Mouse (Mus musculus): ENCODE measurements around the gene Gm20388. TPM values are rescaled to one million over a fixed set of nuclear protein-coding genes. Genes with fewer than 3 reads are reported as not detected.

Gm20388 gene
- polyA plus RNA-seq, 1 experiment from 2014 or later, result 2.5 TPM

DNA sequence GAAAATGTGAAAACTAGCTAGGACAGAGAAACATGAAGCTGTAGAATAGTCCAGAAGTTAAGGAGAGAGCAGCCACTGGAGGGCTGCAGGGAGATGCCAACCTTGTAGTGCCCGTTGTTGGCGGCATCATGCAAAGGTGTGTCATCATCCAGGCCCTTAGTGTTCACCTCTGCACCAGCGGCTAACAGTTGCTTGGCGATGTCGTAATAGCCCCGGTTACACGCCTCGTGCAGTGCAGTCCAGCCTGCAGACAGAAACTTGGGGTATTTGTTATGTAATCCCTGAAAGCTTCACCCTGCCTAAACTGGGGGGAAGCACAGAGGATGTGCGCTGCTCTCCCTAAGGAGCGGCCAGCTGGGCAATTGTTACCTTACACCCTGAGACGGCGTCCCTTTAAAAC, 2987.8 kb downstream of the Gm20388 start:
- H3K27ac ChIP-seq, result no peak overlapping the region
- no peaks in the 10 kb centered on the region for H3K27me3 ChIP-seq (ENCODE audit: low read depth, poor library complexity, severe bottlenecking)
- WGBS, result 94% methylated on average over 12 of the region's 12 CpGs
- no peaks in the 10 kb centered on the region for H3K9me3 ChIP-seq (replicated peaks)
- DNase-seq (ENCODE audit: low spot score), result no peak
- H3K36me3 ChIP-seq, result peaks cover 83% of the 10 kb centered on the region
- no peaks in the 10 kb centered on the region for H3K4me1 ChIP-seq
- H3K4me3 ChIP-seq, result no peak overlapping the region

- H3K27ac ChIP-seq, result no peak overlapping the region
- H3K4me1 ChIP-seq, result no peaks in the 10 kb centered on the region
- 87% methylated on average over 5 of the region's 5 CpGs for WGBS
- no peak overlapping the region for H3K4me3 ChIP-seq
- H3K36me3 ChIP-seq, result peaks cover 81% of the 10 kb centered on the region
- H3K27me3 ChIP-seq (ENCODE audit: low read depth, poor library complexity, severe bottlenecking), result no peaks in the 10 kb centered on the region
- no peaks in the 10 kb centered on the region for H3K9me3 ChIP-seq (replicated peaks)
- DNase-seq (ENCODE audit: low spot score), result no peak
Measured at GRCm38 (mm10) chr8:122899085-122899484, 2988.4 kb downstream of the Gm20388 start.

DNA sequence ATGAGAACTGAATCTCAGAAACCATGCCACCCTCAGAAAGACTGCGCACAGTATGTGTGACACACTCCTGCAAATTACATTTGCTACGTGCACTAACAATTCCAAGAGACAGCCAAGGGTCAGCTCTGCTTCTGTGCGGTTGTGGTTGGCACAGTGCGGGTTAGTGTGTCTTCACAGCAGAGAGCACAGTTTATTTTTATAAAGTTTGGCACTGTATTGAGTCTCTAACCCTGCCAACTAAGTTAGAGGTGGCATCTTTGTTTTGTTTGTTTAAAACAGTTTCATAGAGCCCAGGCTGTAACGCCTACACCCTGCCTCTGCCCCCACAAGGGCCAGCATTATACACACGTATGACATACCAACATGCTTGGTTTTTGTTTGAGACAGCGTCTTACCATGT, 2990.8 kb downstream of the Gm20388 start:
- H3K9me3 ChIP-seq (replicated peaks), result no peaks in the 10 kb centered on the region
- 94% methylated on average over 7 of the region's 7 CpGs for WGBS
- H3K4me3 ChIP-seq, result no peak overlapping the region
- no peak overlapping the region for H3K27ac ChIP-seq
- DNase-seq (ENCODE audit: low spot score), result no peak
- no peaks in the 10 kb centered on the region for H3K27me3 ChIP-seq (ENCODE audit: low read depth, poor library complexity, severe bottlenecking)
- H3K4me1 ChIP-seq, result no peaks in the 10 kb centered on the region
- peaks cover 77% of the 10 kb centered on the region for H3K36me3 ChIP-seq

GRCm38 (mm10) chr8:122901892-122902515, 2991.4 kb downstream of the Gm20388 start:
- 94% methylated on average over 8 of the region's 8 CpGs for WGBS
- H3K27me3 ChIP-seq (ENCODE audit: low read depth, poor library complexity, severe bottlenecking), result no peaks in the 10 kb centered on the region
- no peak overlapping the region for H3K4me3 ChIP-seq
- H3K36me3 ChIP-seq, result peaks cover 77% of the 10 kb centered on the region
- H3K4me1 ChIP-seq, result no peaks in the 10 kb centered on the region
- H3K9me3 ChIP-seq (replicated peaks), result no peaks in the 10 kb centered on the region
- no peak for DNase-seq (ENCODE audit: low spot score)
- H3K27ac ChIP-seq, result no peak overlapping the region

- no peaks in the 10 kb centered on the region for H3K4me1 ChIP-seq
- H3K9me3 ChIP-seq (replicated peaks), result no peaks in the 10 kb centered on the region
- H3K27me3 ChIP-seq (ENCODE audit: low read depth, poor library complexity, severe bottlenecking), result no peaks in the 10 kb centered on the region
- no peak for DNase-seq (ENCODE audit: low spot score)
- 93% methylated on average over 3 of the region's 3 CpGs for WGBS
- no peak overlapping the region for H3K4me3 ChIP-seq
- peaks cover 77% of the 10 kb centered on the region for H3K36me3 ChIP-seq
- no peak overlapping the region for H3K27ac ChIP-seq
Measured at GRCm38 (mm10) chr8:122902581-122902980, 2991.9 kb downstream of the Gm20388 start.

- WGBS, result 86% methylated on average over 5 of the region's 5 CpGs
- Histone ChIP-seq H3K4me3 (no peak overlapping the region), H3K4me1 (no peaks in the 10 kb centered on the region), H3K9me3 (replicated peaks) (no peaks in the 10 kb centered on the region), H3K36me3 (peaks cover 77% of the 10 kb centered on the region), H3K27me3 (ENCODE audit: low read depth, poor library complexity, severe bottlenecking) (no peaks in the 10 kb centered on the region), H3K27ac (no peak overlapping the region)
- DNase-seq (ENCODE audit: low spot score), result no peak
Measured at GRCm38 (mm10) chr8:122903002-122903401, 2992.4 kb downstream of the Gm20388 start.

DNA sequence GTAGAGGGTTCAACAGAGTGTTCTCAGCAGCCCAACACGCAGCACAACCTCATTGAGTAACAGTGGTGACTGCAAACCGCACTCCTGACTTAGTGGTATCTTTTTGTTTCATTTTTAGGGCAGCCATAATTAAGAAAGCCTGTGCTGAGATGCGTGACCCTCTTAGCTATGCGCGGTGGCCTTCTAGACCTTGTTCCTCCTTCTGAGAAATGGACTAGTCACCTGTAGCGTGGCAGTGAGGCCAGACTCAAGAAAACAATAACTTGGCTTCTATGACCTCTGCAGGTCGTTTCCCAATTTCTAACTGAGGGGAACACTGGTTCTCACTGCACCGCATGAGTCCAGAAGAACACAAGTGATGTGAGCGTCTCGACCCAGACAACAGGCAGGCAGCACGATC, 2993.9 kb downstream of the Gm20388 start:
- no peaks in the 10 kb centered on the region for H3K4me1 ChIP-seq
- H3K9me3 ChIP-seq (replicated peaks), result no peaks in the 10 kb centered on the region
- H3K27me3 ChIP-seq (ENCODE audit: low read depth, poor library complexity, severe bottlenecking), result no peaks in the 10 kb centered on the region
- no peak for DNase-seq (ENCODE audit: low spot score)
- peaks cover 74% of the 10 kb centered on the region for H3K36me3 ChIP-seq
- H3K27ac ChIP-seq, result no peak overlapping the region
- H3K4me3 ChIP-seq, result no peak overlapping the region
- WGBS, result 94% methylated on average over 11 of the region's 11 CpGs

- WGBS, result 96% methylated on average over 4 of the region's 4 CpGs
- H3K4me3 ChIP-seq, result no peak overlapping the region
- H3K36me3 ChIP-seq, result peaks cover 66% of the 10 kb centered on the region
- no peak for DNase-seq (ENCODE audit: low spot score)
- H3K4me1 ChIP-seq, result no peaks in the 10 kb centered on the region
- H3K9me3 ChIP-seq (replicated peaks), result no peaks in the 10 kb centered on the region
- H3K27ac ChIP-seq, result no peak overlapping the region
- no peaks in the 10 kb centered on the region for H3K27me3 ChIP-seq (ENCODE audit: low read depth, poor library complexity, severe bottlenecking)
Measured at GRCm38 (mm10) chr8:122905346-122905745, 2994.7 kb downstream of the Gm20388 start.

DNA sequence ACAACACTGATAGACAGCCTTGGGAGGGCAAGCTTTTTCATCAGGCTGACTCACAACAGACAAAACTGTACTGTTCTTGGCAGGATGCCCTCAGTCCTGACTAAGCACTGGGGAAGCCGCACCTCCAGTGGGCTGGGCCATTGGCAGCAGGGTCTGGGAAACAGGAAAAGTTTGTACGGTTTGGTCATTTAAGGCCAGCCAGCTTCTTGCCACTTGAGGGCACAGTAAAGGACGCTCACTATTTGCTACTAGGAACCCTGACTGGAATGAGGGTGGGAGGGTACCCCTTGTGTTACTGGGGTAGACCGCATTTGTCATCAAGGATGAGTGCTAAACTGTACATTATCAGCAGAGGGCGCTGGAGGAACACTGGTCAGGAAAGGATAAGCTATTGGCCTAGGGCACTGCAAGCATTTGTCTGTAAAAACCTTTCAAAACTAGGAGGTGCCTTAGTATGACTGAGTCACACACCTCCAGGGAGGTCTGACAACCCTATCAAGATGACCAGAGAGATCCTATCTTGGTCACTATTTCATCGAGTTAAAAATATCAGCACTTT, 2995.9 kb downstream of the Gm20388 start:
- peak; percentile 68 for DNase-seq (ENCODE audit: low spot score)
- H3K4me1 ChIP-seq, result no peaks in the 10 kb centered on the region
- no peak overlapping the region for H3K4me3 ChIP-seq
- WGBS, result 56% methylated on average over 6 of the region's 6 CpGs
- H3K9me3 ChIP-seq (replicated peaks), result no peaks in the 10 kb centered on the region
- no peak overlapping the region for H3K27ac ChIP-seq
- H3K36me3 ChIP-seq, result peaks cover 59% of the 10 kb centered on the region
- no peaks in the 10 kb centered on the region for H3K27me3 ChIP-seq (ENCODE audit: low read depth, poor library complexity, severe bottlenecking)

- H3K9me3 ChIP-seq (replicated peaks), result no peaks in the 10 kb centered on the region
- 85% methylated on average over 3 of the region's 3 CpGs for WGBS
- peaks cover under 1% of the 10 kb centered on the region for H3K4me1 ChIP-seq
- H3K4me3 ChIP-seq, result no peak overlapping the region
- no peak overlapping the region for H3K27ac ChIP-seq
- no peaks in the 10 kb centered on the region for H3K27me3 ChIP-seq (ENCODE audit: low read depth, poor library complexity, severe bottlenecking)
- peaks cover 64% of the 10 kb centered on the region for H3K36me3 ChIP-seq
- DNase-seq (ENCODE audit: low spot score), result no peak
Measured at GRCm38 (mm10) chr8:122912150-122912549, 3001.5 kb downstream of the Gm20388 start.

- 89% methylated on average over 4 of the region's 4 CpGs for WGBS
- no peak overlapping the region for H3K4me3 ChIP-seq
- no peaks in the 10 kb centered on the region for H3K9me3 ChIP-seq (replicated peaks)
- no peak overlapping the region for H3K27ac ChIP-seq
- peaks cover 56% of the 10 kb centered on the region for H3K36me3 ChIP-seq
- no peaks in the 10 kb centered on the region for H3K27me3 ChIP-seq (ENCODE audit: low read depth, poor library complexity, severe bottlenecking)
- peaks cover 8% of the 10 kb centered on the region for H3K4me1 ChIP-seq
- no peak for DNase-seq (ENCODE audit: low spot score)
Measured at GRCm38 (mm10) chr8:122912871-122913270, 3002.2 kb downstream of the Gm20388 start.

DNA sequence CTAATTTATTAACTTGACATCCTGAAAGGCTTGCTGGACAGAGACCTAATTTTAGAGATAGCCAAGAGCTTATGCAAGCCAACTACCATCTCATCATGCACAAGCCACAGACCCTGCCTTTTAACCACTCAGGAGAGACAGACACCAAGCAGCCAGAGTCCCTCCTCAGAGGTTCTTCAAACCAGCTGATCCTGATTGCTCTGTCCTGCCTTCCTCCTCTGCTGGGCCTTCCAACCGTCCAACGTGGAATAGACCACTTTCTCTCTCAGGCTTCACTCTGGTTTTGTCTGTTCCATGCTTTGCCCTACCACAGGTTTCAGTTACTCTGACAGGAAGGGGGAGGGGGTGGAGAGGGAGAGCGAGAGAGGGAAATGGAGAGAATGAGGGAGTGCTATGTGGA, 3006.1 kb downstream of the Gm20388 start:
- no peaks in the 10 kb centered on the region for H3K9me3 ChIP-seq (replicated peaks)
- H3K4me3 ChIP-seq, result no peak overlapping the region
- DNase-seq (ENCODE audit: low spot score), result no peak
- H3K27ac ChIP-seq, result no peak overlapping the region
- H3K4me1 ChIP-seq, result peaks cover 25% of the 10 kb centered on the region
- no peaks in the 10 kb centered on the region for H3K27me3 ChIP-seq (ENCODE audit: low read depth, poor library complexity, severe bottlenecking)
- 70% methylated on average over 3 of the region's 3 CpGs for WGBS
- peaks cover 47% of the 10 kb centered on the region for H3K36me3 ChIP-seq

DNA sequence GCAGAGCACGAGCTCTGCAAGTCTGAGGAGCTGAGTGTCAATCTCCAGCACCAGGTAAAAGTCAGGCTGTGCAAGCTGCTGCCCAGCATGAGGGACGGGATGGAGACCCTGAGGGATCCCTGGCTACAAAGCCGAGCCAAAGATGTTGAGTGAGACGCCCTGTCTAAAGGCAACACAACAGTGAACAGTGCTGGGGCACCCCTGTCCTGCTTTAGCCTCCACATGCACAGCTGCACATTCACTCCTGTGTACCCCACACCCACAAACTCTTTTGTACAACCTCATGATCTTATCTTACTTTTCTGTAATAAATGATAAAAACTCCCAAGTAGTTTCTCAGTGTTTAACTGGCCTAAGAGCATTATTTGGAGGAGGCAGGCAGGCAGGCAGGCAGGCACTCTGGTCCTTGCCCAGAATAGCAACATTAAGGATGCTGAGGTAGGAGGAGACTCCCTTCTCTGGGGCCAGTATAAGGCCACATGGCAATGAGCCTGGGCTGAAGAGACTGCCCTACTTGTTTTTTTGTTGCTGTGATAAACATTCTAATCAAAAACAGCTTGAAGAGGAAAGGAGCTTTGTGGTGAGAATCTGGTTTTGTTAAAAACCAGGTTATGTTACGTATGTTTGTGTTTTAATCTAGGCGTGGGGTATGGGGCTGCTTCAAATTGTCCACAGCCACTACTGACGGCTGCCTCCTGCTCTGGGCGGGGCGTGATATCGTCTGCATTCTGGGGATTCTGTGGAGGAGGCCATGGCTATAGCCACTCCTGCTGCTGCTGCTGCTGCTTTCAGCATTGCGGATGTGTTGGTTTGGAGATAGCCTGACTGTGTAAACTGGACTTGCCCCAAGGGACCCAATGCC, 3007.1 kb downstream of the Gm20388 start:
- Histone ChIP-seq H3K36me3 (peaks cover 40% of the 10 kb centered on the region), H3K4me3 (no peak overlapping the region), H3K27ac (peak overlapping the region; percentile 26; the same call in 1 of the 2 replicates), H3K27me3 (ENCODE audit: low read depth, poor library complexity, severe bottlenecking) (no peaks in the 10 kb centered on the region), H3K4me1 (peaks cover 26% of the 10 kb centered on the region), H3K9me3 (replicated peaks) (no peaks in the 10 kb centered on the region)
- 59% methylated on average over 11 of the region's 11 CpGs for WGBS
- no peak for DNase-seq (ENCODE audit: low spot score)
